Mouse (Mus musculus) kidney, adult 8-10 months (tissue): ENCODE measurements around the gene Thsd7b.
"Not testable (repeated sequence)": the region's sequence is repeated elsewhere in the genome, so short reads cannot be mapped to it uniquely, and the experiment has no call there.

ENCODE experiments used
- DNase-seq, 2 experiments: peaks; one replicate each; pipeline ENCODE4 v3.0.0; 2022

Gene Thsd7b

DNA sequence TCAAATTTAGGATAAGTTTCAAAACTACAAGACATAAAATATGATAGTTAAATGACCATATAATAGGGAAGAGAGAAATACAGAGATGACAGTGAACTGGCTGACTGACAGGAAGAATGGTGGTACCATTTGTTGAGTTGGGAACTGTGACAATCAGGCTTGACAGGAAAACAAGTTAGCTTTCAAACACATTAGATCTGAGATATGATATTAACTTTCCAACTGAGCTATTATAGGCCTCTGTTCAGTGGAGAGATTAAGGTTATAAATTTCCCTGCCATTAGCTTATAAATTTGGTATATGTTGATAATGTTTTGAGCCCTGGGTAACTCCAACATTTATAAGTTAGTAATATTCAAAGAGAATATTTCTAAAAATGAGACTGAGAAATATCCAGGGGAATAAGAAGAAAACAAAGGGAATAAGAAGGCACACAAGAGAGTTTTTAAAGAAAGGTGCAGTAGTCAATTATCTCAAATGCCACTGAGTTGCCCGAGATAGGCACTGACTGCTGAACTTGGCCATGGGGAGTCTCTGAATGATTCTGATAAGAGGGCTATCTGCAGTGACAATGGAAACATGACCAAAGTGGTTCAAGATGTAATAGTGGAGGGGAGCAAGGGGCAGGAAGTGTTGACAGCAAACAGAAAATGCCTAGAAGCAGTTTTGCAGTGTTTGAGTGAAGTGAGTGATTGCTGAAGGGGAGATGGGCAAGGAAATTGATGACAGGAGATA lies 839.6 kb downstream of the Thsd7b start:
- no peak for DNase-seq

DNA sequence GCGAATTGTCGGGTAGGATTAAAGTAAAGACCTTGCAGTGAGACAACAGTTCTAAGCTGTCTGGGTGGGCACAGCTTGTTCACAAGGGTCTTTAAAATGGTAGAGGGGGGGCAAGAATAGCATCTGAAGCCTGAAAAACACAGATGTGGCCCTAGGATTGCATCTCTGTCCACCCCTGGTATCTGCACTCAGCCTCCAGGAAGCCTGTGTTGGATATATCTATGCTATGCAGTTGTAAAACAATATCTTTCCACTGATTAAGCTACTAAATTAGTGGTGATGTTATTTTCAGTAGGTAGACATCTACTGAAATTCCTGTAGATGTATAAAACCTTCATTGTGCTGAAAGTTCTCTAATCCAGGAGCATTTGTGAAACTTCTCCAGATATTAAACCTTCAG lies 840.4 kb downstream of the Thsd7b start:
- DNase-seq: no peak

DNA sequence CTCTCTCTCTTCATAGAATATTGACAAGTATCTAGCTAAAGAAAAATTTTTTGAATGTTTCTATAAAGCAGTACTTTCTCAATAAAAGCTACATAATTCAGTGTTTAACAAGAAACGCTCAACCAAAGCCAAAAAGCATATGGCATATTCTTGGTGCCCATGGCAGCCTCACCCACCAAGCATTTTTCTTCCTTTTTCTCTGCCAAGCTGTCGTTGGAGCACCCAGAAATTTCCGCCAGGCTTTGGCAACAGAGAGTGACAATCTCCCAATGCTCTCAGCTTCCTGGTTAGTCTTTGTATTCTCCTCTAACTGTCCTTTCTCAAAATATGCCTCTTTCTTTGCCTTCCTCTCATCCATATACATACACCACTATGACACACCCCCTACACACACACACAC lies 857.8 kb downstream of the Thsd7b start:
- no peak for DNase-seq

DNA sequence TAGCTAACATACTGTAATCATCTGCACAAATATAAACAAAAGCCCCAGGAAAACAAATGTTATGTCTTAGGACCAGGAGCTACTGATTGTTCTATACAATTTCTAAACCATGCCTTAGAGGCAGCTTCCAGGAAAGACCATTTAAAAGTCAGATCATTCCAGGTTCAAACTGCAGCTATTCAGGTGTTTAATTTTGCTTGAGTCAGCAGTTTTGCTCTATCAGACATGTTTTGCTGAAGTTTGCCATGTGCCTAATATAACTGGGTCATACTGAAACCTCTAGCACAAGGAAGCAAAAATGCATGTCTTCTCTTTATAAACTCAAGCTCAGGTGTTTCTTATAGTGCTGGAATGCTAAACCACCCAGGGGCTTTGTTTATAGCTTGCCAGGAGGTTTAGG lies 893.1 kb downstream of the Thsd7b start:
- DNase-seq: no peak

DNA sequence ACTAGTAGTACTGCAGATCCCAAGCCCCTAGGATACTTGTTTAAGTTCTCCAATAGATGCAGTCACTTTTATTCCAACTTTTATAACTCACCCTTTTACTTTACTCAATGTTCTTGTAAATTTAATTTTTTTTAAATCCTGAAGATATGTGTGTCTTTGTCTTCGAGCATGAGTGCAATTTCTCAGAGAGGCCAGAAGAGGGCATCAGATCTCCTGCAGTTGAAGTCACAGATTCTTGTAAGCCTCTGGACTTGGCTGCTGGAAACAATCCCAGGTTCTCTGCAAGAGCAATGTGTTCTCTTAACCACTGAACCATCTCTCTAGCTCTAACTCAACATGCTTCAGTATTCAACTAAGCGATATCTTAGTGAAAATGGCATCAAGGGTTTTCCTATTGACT lies 894.2 kb downstream of the Thsd7b start:
- no peak for DNase-seq

DNA sequence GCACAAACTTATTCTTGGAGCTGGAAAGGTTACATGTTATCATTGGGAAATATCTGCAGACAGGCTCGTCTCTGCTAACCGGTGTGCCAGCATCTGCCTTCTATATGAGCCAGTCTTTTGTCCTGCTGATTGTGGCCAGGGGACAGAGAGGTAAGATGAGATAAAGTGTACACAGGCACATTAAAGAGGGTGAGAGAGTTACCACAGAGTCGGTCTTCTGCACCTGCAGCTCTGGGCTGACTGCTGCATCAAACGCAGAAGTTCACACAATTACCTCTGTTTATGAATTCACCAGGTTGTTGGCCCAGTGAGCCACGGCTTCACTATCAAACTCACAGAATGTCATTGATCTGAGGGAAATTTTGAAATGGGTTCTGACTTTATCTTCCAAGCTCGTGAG lies 896.8 kb downstream of the Thsd7b start:
- no peak for DNase-seq

DNA sequence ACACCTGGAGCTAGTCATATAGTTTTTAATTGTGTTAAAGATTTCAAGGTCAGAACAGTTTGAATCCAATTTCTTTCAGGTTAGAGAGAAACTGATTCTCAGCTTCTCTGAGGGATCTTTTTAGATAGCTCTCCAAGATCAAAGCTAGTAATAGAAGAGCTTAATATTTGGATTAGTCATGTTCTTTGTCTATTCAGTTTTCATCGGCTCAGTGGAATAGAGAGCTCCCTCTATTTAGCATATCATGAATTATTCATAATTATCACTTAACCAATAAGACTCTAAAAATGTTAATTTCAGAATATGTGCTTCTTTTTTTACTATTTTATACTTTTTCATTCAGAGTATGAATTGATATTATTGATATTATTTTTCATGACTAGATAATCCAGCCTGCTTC lies 897.2 kb downstream of the Thsd7b start:
- no peak for DNase-seq

DNA sequence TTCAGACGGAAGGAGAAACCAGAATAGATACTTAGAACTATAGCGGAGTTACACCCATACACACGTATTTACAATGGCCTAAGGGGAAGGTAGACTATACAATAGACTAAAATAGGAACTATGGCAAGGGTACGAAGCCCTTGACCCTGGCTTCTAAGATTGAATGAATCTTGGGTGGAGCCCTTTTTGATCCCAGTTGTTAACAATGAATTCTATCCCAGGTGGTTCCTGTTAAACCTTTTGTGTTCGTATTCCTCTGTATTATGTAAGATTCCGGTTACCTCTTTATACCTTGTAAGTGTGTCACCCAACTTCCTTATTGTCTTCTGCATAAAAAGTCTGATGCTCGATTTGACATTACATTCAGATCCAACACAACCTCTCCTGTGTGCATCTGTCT lies 913.7 kb downstream of the Thsd7b start:
- not testable (repeated sequence) for DNase-seq

DNA sequence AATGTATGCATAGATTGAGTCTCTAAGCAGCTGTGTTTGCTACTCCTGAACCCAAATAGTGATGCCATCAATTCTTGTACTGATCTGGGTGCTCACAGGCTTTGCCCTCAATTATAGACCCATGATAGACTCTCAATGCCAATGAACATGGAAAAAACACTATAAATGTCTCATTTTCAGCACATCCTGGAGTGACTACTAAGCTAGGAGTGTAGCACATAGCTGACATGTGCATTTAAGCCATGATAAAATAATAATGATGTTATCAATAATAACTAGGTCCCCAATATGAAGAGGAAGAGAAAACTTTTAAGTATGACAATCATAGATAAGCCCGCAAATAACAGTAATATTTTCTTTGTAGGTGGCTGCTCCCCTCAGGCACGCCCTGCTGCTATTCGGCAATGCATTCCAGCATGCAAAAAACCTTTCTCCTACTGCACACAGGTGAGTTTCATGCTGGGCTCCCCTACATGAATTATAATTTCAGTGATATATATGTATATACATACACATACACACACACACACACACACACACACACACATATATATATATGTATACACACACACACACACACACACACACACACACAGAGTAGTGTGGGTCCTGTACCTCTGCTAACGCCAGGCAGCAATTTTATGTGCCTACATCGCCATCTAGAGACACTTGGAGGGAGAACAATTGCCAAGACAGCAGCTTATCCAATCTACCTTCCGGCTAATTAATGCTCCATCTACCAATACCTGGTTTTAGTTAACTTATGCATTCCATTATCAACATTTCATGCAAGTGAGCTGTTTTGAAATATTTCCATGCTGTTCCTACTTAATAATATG lies 919.3 kb downstream of the Thsd7b start:
- peak; percentile 8 to 47 for DNase-seq

DNA sequence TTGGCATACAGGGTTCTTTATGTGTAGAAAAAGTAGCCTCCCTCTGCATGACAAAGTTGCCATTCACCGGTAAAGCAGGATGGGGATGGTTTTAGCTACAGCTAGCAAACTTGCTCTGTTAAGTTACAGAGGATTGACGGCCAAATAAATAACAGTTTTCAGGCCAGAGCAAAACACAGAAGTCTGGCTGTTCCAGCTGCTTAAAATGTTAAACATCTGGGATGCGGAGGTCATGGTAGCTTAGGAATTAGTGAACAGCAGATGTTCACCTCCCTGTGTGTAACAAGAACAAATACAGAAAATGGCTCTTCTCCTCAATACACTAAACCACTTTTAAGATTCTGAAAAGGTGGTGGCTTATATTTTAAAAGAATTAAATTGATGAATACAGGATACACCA lies 944.3 kb downstream of the Thsd7b start:
- DNase-seq: no peak

DNA sequence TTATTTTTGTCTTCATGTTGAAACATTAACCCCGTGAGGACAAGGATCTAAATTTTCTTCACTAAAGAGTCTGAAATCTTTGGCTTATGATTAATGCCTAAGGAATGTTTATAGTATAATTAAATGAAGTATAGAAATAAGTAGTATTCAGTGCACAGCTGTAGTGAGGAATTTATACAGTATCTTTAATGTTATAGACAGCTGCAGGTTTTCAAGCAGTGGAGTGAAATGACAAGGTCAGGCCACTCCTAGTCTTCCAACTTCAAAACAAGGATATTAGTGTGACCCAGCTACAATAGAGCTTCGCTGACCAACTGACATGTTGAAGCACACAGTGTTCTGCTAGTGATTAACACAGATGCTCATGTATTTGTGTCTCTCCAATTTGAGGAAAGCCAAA lies 949.8 kb downstream of the Thsd7b start:
- DNase-seq: no peak

DNA sequence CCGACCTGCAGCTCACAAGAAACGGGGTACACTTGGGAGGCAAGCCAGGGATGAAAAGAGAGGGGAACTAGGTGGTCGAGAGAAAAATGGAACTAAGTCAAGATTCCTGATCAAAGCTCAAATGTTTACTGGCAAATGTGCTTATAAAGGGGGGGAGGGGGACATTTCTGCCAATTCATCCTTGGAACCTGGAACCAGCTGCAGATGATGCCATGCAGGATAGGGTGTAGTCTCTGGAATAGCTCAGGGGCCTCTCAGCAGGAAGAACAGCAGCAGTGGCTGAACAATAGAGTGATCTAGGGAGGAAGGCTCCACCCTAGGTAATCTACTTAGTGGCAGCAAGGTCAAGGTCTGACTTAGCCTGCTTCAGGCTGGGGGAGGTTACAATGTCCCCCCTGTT lies 972.5 kb downstream of the Thsd7b start:
- DNase-seq: no peak

DNA sequence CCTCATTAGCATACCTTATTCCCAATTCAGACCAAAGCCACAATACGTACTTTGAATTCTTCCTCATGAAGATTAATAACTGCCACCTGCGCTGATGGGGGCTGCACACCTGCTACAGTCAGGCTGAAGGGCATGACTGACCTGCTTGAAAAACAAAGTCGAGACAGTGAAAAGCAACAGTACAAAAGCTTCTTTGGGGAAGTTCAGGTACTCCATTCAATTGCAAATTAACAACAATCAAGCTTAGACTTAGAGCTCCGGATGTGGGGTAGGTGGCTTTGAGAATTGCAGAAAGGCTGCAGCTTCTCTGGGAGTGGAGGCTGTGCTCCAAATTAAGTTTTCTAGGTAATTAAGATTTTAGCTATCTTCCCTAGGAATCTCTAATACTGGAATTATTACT lies 973.2 kb downstream of the Thsd7b start:
- DNase-seq: not testable (repeated sequence)

DNA sequence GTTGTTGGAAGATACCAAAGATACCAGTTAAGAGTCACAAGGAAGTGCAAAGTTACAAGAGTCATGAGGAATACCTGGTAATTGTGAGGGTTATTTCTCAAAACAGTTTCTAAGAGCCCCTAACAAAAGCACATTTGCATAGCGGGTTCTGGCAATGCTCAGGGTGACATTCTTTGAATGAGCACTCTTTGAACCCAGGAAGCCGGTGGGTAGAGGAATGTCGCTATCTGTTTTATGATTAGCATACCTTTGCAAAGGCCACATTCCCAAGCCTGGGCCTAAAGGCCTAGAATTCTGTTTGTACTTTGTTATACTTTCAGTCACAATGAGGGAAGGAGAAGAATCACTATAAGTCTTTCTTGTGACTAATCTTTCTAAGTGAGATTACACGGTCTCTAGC lies 973.8 kb downstream of the Thsd7b start:
- DNase-seq: not testable (repeated sequence)

DNA sequence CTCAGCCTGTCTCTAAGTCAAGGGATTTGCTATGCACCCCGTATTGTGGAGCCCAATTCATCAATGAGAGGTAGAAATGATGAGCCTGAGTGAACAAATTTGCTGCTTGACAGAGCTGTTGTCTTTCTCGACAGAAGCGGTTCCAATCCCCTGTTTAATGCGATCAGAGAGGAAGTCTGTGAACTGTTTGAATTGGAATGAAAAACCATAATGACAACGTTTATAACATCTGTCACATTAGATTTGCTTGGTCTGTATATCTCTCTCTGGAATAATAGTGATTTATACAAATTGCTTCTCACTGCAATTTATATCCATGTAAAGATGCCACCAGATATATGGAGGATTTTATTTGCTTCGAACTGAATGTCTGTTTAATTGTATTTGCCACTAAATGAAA lies 988.9 kb downstream of the Thsd7b start:
- DNase-seq: no peak
